Mouse (Mus musculus) gastrocnemius, adult 8-10 months (tissue): Measurements from ENCODE around the gene Dppa5a. TPM values are rescaled to one million over a fixed set of nuclear protein-coding genes. Genes with fewer than 3 reads are reported as not detected.
"Not testable (repeated sequence)": the region's sequence is repeated elsewhere in the genome, so short reads cannot be mapped to it uniquely, and the experiment has no call there.

Source experiments
- DNase-seq, 2 experiments: peaks; one replicate each; pipeline ENCODE4 v3.0.0; 2022; ENCODE audit warnings: low spot score in 2 of 2
- total RNA-seq, 4 experiments: library from RNA; stranded (reverse); gene quantifications; 2 replicates each; pipeline ENCODE4 v1.2.4; 2022

Dppa5a gene
- total RNA-seq, 4 experiments from 2014 or later: not detected

DNA sequence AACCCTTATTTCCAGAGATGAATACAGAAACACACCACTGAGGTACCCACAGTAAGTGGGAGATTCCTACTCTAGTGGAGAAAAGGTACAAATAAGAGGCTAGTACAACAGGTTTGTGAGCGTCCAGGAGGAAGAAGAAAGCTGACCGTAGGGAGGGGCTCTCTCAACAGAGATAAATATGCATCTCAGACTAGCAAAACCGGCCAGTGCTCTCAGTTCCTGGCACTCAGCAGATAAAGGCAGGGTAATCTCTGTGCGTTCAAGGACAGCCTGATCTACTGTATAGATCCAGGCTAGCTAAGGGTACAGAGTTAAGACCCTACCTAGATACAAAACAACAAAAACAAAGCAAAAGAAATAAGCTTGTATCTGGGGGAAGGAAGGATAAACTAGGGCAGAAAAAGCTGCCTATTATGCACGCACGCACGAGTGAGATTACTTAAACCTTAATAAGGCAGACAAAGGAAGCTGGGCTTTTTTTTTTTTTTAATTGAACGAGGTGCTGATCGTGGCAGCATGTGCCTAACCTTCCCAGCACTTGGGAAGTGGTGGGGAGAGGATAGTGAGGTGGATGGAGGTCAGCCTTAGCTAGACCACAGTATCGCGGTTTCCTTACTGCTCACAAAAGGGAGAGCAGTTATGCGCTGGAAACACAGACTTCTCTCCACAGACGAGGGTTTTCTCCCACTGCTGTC lies 2.0 kb downstream of the Dppa5a start:
- DNase-seq: no peak

DNA sequence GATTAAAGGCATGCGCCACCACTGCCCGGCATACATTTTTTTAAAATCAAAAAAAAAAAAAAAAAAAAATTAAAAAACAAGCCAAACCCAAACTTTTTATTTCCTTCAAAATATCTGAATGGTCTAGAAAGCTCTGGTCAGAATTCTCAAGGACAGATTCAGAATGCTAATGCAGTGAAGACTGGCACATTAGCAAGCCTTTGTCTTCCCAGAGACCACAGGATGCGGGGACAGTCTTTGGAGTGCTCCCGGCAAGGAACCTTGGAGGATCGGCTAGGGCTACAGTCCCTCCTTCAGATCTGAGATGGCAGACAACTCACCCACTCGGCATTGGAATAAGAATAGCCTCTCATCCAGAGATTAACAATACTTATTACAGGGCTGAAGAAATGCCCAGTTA lies 3.3 kb downstream of the Dppa5a start:
- DNase-seq: no peak

DNA sequence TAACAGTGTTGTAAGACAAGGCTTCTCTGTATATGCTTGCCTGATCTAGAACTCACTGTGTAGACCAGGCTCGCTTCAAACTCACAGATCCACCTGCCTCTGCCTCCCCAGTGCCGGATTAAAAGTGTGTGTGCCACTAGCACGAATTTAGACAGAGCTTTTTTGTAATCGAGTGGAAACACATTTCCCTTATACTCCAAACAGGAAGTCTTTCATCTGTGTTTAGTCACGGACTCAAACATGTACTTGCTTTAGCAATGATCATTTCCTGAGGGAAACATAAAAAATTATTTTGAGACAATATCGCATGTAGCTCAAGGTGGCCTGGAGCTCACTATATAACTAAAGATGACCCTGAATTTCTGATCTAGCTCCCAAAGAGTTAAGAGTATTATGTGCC lies 4.6 kb downstream of the Dppa5a start:
- no peak for DNase-seq

DNA sequence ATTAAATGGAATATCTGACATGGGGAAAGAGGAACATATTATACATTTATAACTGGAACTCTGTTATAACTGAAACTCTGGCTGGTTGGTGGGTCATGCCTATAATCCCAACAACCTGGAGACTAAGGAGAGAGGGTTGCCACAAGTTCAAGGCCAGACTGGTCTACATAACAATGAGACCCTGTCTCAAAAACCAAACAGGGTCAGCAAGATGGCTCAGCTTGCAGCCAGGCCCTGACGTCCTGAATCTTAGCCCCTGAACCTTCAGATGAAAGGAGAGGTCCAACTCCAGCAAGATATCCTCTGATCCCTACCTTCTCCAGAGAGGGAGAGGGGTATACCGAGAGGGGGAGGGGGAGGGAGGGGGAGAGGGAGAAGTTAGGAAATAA lies 7.5 kb downstream of the Dppa5a start:
- DNase-seq: no peak

DNA sequence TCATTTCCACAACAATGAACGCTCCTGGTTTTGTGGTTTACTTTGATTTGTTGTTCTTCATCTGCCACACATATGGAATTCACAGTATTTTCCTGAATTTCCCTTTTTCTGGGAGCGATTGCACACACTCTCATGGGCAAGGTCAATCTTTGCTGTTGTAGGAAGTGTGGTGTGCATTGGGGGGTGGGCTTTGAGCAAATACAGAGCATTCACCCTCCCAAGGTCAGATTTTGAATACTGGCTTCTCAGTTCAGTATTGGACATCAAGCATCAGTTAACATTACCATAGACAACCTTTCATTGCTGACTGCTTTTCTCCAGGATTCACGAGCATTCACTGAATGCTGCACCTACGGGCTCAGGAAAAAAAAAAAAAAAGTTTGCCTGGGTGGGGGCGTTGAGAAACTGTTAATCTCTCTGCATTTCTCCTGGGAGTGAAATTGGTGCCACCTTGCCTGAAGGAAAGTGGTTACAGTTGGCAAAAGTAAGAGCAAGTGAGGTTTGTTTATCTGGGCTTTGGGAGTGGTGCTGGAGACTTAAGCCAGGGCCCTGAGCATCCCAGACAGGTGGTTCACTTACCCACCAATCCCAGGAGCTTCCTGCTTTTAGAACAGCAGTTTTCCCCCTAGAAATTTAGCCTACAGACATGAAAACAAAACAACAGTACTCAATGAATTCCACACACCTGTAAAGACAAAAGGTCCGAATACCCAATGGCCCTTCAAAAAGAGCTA lies 8.1 kb downstream of the Dppa5a start:
- no peak for DNase-seq

DNA sequence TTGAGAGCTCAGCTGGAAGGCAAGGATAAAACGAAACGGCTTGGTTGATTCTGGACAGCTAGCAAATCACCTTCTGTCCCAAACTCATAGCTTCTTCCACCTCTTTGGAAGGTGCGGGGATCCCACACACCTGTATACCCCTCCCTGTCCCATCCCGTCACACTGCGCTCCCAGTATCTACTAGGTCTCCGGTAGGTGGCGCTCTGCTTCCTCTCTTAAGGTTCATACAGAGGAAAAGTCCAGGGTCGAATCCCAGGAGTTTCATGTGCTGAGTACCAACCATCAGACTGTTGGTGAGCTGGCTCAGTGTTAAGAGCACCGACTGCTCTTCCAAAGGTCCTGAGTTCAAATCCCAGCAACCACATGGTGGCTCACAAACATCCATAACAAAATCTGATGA lies 9.9 kb downstream of the Dppa5a start:
- peak in 1 of 2 experiments; percentile 6 for DNase-seq

DNA sequence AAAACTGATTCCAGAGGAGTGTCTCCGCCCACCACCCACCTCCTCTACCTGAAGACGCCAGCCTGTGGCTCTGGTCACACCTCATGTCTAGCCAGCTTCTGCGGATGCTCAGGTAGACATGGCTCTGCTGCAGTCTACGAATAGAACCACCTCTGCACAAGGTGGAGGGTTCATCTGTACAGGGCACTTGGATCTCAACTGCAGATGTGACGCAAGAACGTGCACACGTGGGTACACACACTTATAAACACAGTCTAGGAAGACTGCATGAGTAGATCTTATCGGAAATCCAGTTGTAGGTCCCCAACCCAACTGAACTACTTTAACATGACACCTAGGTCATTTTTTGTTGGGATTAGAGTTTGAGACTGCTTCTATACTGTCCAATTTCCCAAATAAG lies 12.4 kb downstream of the Dppa5a start, which contains the start of gene Gsta2:
Gsta2 (minus strand) TSS at position 178 of the 400 bp plus-strand sequence.
- no peak for DNase-seq

DNA sequence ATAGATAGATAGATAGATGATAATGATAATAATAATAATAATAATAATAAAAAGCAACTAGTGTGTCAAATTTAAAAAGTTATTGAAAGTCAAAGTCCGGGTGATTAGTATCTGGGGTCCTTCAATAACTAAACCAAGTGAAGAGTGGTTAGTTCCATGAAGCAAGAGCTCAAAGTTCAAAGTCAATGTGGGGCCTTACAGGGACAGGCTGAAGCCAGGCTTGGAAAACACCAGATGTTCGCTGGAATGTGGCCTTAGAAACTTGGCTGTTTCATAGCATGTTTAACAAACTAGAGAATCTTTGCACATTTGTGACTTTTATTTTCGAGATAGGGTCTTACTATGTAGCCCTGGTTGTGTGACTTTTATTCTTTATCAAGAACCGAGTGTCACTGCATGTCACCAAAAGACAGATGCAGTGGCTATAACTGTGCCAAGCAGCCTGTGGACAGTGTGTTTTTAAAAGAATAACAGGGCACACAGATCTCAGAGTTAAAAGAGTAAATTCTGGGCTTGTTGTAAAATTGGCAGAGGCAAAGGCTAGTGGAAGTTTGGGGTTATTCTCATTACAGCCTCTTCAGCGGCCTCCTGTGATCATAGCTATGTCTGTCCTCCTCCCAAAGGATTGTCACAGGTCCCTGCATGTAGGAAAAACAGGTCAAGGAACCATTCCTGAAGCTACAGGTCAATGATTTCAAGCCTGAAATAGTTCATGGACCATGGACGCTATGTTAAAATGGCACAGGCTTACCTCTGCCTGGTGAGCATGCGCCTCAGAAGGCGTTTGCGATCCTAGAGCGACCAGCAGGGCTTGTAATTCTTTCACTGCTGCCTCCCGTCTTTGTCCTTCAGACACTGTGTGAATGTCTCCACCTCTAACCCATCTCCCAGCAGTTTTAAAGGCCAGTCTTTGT lies 13.1 kb downstream of the Dppa5a start:
- no peak for DNase-seq

DNA sequence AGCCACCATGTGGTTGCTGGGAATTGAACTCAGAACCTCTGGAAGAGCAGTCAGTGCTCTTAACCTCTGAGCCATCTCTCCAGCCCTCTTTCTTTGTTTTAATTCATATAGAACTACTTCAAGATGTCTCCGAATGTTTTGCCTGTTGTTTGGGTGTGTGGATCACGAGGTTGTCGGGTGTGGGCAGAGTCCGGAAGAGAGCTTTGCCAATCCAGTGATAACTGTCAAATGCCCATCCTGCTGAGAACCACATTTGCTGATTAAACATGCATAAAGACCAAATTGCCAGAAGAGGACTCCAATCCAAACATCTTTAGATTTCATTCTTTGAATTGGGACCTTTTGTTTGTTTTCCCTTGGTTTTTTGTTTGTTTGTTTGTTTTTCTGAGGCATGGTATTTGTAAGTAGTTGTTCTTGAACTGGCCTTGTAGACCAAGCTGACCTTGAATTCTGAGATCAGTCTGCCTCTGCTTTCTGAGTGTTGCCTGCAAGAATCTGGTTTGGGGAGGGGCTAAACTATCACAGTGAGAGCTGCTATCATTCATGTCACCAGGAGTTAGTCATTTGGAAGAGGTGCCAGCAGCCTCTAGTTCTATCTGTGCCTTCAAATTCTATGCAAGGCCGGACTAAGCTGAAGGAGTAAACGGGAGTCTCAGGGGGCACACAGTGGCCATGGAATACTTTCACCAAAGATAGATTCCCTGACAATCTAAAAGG lies 16.3 kb downstream of the Dppa5a start:
- DNase-seq: no peak

DNA sequence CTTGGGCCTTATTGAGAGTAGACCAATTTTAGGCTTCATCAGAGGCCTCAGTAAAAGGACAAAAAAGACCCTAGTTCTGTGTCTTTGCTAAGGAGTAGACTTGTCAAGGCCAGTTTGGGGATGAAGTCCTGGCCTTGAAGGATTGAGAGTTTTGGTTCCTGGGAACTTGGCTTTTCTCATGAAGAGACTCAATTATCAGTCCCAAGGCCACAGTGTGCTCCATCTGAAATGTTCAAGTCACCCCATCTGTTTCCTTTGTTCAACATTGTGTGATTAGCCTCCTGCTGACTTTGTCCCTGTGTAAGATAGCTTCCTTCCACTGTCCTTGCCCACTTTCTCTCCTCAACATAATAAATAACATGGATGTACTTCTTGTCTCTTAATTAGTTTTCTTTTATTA lies 18.0 kb downstream of the Dppa5a start:
- not testable (repeated sequence) for DNase-seq

DNA sequence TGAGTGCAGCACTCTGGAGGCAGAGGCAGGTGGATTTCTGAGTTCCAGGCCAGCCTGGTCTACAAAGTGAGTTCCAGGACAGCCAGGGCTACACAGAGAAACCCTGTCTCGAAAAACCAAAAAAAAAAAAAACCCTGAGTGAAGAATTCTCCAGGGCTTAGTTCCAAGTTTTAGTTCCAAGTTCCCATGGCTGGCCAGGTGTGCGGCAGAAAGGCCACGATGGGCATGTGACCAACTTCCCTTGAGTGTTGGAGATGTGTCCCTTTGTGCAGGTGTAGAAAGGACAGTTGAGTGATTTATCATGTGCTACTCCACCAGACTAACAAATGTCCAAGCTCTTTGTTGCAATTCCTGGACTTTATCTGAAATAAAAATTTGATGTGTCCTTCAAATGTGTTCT lies 18.8 kb downstream of the Dppa5a start:
- DNase-seq: not testable (repeated sequence)

DNA sequence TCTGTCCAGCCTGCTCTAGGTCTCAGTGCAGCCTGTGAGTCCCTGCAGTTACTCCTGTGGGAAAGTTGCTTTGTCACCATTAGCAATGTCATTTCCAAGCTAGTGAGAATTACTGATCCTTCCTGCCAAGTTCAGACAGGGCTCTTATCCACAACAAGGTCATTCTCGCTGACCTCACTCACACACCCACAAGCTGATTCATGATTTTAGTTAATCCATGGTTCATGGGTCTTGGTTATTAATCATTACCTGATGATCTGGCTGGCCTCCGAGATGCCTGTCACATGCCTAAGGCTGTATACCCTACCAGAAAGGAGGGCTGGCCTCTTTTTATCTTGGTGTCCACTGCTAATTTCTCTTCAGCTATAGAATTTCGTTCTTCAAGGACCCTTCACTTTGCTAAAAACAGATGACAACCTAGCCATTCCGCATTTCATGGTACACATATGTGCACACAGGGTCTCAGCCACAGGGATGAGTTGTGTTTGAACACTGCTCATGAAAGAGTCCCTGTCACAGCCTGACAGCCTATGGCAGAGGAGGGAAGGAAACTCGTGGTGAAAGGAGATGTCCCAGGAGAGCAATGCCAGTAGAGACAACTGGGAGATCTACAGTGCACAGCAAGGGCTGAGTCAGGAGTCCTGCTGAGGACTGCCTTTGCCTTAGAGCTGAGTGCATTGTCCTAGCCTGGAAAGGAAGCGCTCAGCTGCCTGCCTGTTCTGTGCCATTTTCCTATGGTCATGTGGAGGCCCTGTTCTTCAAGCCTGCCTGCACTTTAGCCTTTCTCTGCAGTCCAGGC lies 19.6 kb downstream of the Dppa5a start:
- DNase-seq: not testable (repeated sequence)

DNA sequence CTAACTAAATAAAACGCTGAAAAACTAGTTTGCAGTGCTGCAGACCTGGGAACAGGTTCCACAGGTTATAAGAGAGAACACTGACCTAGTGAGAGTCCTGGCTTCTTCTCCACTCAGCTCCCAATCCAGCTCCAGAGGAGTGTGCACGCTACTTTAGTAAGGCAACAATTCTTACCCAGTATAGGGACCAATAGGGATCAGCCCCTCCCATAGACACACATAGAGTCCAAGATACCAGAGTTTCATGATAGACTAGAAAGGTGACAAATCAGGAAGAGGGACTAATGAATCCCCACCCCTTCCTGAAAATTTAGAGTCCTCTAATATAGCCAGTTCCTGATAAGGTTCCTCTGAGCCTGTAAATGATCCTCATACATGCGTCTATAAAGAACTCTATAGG lies 21.0 kb downstream of the Dppa5a start:
- DNase-seq: no peak

DNA sequence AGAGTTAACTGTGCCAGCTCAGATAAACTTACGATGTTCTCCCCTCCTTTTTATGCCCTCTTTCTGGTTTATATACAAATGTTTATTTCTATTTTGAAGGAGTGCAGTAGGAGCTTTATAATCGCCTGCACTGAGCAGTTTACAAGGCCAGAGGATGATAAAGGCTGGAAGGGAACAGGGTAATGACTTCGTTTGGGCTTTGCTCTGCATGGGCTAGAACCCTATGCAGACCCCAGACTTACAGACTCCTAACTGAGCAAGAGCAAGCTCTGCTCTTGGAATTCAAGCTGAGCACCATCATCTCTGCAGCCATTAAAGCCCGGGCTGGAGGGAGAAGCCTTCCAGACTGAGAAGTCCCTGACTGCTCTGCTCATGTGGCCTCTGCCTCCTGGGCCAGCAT lies 22.7 kb downstream of the Dppa5a start:
- not testable (repeated sequence) for DNase-seq

DNA sequence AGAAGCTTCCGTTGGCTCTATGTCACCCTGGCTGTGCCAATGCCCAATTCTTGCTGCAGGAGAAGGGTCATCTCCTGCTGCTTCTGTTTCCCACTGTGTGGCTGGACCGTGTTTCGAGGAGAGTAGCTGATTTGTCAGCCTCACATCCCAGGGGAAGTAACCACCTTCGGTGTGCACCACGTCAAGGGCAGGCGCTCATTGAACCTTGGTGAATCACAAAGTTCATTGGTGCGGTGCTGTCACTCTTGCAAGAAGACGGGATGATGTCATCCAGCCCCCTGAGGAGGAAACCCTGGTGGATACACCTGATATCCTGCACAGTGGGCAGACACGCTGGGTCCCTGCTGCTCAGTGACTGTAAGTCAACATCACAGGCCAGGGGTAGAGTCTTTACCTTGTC lies 24.9 kb downstream of the Dppa5a start:
- DNase-seq: not testable (repeated sequence)

DNA sequence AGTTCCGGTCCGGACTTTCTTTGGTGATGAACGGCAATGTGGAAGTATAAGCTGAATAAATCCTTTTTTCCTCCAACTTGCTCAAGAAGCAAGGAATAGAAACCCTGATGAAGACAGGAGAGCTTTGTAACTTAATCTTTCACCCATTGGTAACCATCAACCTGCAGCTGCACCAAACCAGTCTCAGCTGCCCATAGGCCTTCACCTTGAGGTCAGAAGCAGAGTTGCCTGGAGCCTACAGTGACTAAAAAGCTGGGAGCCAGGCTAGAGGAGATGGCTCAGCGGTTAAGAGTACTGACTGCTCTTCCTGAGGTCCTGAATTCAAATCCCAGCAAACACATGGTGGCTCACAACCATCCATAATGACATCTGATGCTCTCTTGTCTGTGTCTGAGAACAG lies 25.5 kb downstream of the Dppa5a start:
- not testable (repeated sequence) for DNase-seq

DNA sequence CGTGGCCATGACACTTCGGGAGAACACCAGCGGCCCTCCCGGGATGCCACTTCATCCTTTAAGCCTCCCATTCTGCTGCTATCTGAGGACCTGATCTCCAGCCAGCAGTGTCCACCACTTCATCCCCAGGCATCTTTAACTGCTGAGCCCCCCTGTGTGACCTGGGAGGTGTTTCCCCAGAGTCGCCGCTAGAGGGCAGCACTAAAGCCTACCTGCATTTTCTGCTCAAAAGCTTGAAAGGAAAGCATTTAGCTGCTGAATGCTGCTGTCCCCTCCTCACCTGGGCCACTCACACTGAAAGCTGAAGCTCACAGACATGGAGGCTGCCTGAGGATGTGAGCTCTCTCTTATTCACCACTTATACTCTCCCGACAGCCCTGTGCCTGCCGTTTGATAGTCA lies 27.7 kb downstream of the Dppa5a start:
- DNase-seq: not testable (repeated sequence)

DNA sequence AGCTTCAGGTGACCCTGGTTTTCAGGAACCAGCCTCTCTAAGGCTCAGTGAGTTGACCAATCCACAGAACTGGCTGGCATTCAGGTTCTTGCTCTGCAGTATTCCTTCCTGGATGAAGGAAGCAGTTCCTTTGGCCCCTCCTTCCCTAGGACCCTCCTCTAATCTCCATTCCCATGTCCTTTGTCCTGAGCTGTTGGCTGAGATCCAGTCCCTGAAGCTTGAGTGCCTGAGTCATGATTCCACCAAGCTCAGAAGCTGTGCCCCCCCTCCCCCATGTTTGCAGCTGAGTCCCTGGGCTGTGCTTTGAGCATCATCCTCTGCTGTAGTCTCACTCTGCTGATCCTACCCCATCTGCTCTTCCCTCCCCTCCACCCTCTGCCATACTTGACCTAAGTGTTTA lies 30.9 kb downstream of the Dppa5a start:
- DNase-seq: not testable (repeated sequence)

DNA sequence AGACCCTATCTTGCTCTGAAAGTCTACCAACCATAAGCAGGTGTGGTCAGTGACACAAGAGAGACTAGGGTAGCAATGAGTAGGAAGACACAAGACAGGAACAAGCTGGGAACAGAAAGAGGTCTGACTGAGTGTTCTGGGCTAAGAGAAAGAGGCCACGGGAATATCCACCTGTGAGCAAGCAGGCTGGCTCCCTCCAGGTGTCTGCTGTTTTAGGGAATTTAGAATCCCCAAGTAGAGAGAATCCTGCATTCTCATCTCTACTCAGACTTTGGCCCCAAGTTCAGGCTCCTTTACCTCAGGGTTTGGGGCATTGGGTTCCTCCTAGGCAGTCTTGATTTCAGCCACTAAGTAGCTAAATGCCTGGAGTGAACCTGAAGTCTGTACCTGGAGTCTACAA lies 40.7 kb downstream of the Dppa5a start, which contains the start of gene Omt2b:
Omt2b (plus strand) TSS at position 301 of the 400 bp plus-strand sequence.
- not testable (repeated sequence) for DNase-seq

DNA sequence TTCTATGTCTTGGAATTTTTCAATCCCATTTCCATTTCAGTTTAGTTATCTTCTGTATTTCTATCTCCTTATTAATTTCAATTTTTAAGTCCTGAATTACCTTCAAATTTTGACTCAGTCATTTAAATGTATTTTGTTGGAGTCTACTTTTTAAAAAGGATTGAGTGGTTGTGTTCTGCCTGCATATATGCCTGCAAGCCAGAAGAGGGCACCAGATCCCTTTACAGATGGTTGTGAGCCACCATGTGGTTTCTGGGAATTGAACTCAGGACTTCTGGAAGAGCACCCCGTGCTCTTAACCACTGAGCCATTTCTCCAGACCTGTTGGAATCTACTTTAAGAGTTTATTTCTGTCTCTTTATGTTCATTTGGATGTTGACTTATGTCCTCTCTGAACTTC lies 48.5 kb downstream of the Dppa5a start:
- no peak for DNase-seq
